ENCODE assay signal across 27 mouse cellular contexts in the genomic region with DNA sequence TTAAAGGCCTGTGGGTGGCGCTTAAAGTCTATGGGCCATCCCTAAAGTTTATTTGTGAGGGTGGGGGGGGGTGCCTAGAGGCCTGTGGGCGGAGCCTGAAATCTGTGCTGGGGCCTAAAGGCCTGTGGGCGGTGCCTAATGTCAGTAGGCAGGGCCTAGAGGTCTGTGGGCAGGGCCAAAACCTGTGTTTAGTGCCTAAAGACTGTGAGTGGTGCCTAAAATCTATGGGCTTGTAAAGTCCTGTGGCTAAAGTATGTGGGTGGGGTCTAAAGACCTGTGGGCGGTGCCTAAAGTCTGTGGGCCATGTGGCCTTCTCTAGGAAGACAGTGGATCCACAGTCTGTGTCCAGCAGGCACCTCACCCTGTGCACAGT. TPM values are rescaled to one million over a fixed set of nuclear protein-coding genes. Genes with fewer than 3 reads are reported as not detected.
DNase-seq lines count a peak whose midpoint lies in the region; TF ChIP-seq lines count a peak whose summit lies in the region.
"Had no signal": no experiment of that assay in that cellular context is flagged by ENCODE, and none has a peak within 500 bp of the region (broad histone marks: within the 10 kb centered on the region; RNA-seq: fewer than 3 reads in every experiment).

No protein-coding gene starts in this region.

- no peaks in the 10 kb centered on the region for H3K27me3 ChIP-seq in E14TG2a.4 (ENCODE audit: insufficient read depth, low read length)
- H3K27me3 ChIP-seq: embryonic facial prominence, embryonic 13.5 days; forebrain, embryonic 13.5 days; heart, embryonic 12.5 days; heart, embryonic 15.5 days; hindbrain, embryonic 13.5 days; intestine, embryonic 15.5 days had no signal

- H3K9me3 ChIP-seq in E14TG2a.4 (ENCODE audit: low read length): peaks cover 52% of the 10 kb centered on the region
- H3K9me3 ChIP-seq: G1E; heart, embryonic 15.5 days; hindbrain, embryonic 13.5 days; intestine, embryonic 15.5 days had no signal

- TF ChIP-seq CTCF in E14TG2a.4 (conservative IDR thresholded peaks at IDR 0.05; ENCODE audit: low read length): no peak

- H3K36me3 ChIP-seq in E14TG2a.4 (ENCODE audit: insufficient read depth, low read length): peaks cover 52% of the 10 kb centered on the region

- 0 out of 2 replicates have a peak overlapping the region, but pooled peaks have one; percentile 10 for H3K4me3 ChIP-seq in E14TG2a.4 (replicated peaks; ENCODE audit: low read length)
- H3K4me3 ChIP-seq: embryonic facial prominence, embryonic 10.5 days; embryonic facial prominence, embryonic 13.5 days; erythroblast, embryonic 14.5 days; forebrain, embryonic 13.5 days; heart, embryonic 12.5 days; heart, embryonic 15.5 days; hindbrain, embryonic 10.5 days; hindbrain, embryonic 13.5 days; intestine, embryonic 15.5 days had no signal

- peak; percentile 84 for DNase-seq in heart, adult 11 months
- no peak for DNase-seq in heart, adult 8-10 months (ENCODE audit: low spot score)
- peak; percentile 76 for DNase-seq in R1 (ENCODE audit: low read depth, low spot score)
- DNase-seq in testis, postnatal 10 days (ENCODE audit: low spot score): peak; percentile 38
- DNase-seq in layer of hippocampus, adult 9-10 months (ENCODE audit: low spot score): no peak
- no peak for DNase-seq in right cerebral cortex, postnatal 14 days
- no peak for DNase-seq in spleen, postnatal 14 days (ENCODE audit: low spot score in 2 of 2)
- DNase-seq: adrenal gland, postnatal 10 days; adrenal gland, postnatal 36 days; cerebellum, adult 9-10 months; cerebellum, postnatal 36 days; embryo, embryonic 11 days; gastrocnemius, postnatal 10 days; gastrocnemius, postnatal 36 days; heart, postnatal 10 days; heart, postnatal 36 days had no signal

- peaks cover 21% of the 10 kb centered on the region for H3K4me1 ChIP-seq in E14TG2a.4 (replicated peaks; ENCODE audit: low read depth, low read length)
- H3K4me1 ChIP-seq: embryonic facial prominence, embryonic 10.5 days; embryonic facial prominence, embryonic 13.5 days; forebrain, embryonic 13.5 days; heart, embryonic 12.5 days; heart, embryonic 15.5 days; hindbrain, embryonic 10.5 days; hindbrain, embryonic 13.5 days; intestine, embryonic 15.5 days had no signal

RNA-seq across cellular contexts. Expression of a gene that starts 38.9 kb away (rescaled TPM):
- 10 to 100 TPM; 25.8 to 30.8 (median 29.1) TPM for total RNA-seq in heart, adult 8-10 months (2022)

Comparison
In these comparisons a context has a peak if more than half of its experiments do, and no peak if none do; other contexts are left out.
1. DNase-seq: peak in heart, adult 11 months (single experiment), R1 (single experiment) and testis, postnatal 10 days (single experiment); none in heart, adult 8-10 months (single experiment), layer of hippocampus, adult 9-10 months (single experiment), right cerebral cortex, postnatal 14 days (single experiment) and spleen, postnatal 14 days (0 of 2).